Mouse (Mus musculus) limb, embryonic 10.5 days (tissue): ENCODE results near the gene Tnks1bp1. TPM values are rescaled to one million over a fixed set of nuclear protein-coding genes. Genes with fewer than 3 reads are reported as not detected.

Source experiments
- DNase-seq: peaks from one replicate; pipeline ENCODE4 v3.0.0-alpha.2; 2017; ENCODE audit warnings: low spot score
- H3K27ac ChIP-seq: fragments of 300-500 bp; sonication (generic); 2 replicates; pipeline ENCODE4 v1.5.1; 2016; ENCODE audit warnings: mild to moderate bottlenecking
- H3K27me3 ChIP-seq: fragments of 300-500 bp; sonication (generic); 2 replicates; pipeline ENCODE4 v1.6.1; 2016; ENCODE audit warnings: low read depth, mild to moderate bottlenecking; ENCODE audit not compliant: poor library complexity, severe bottlenecking
- H3K36me3 ChIP-seq: fragments of 300-500 bp; sonication (generic); 2 replicates; pipeline ENCODE4 v1.6.1; 2016; ENCODE audit warnings: mild to moderate bottlenecking, moderate library complexity
- H3K4me1 ChIP-seq: fragments of 300-500 bp; sonication (generic); 2 replicates; pipeline ENCODE4 v1.6.1; 2016
- H3K4me3 ChIP-seq: fragments of 300-500 bp; sonication (generic); 2 replicates; pipeline ENCODE4 v1.5.1; 2016; ENCODE audit warnings: mild to moderate bottlenecking, moderate library complexity
- H3K9me3 ChIP-seq: fragments of 300-500 bp; sonication (generic); replicated peaks from 2 replicates; pipeline ENCODE4 v1.6.1; 2016; ENCODE audit warnings: mild to moderate bottlenecking
- WGBS: fragments of 180-500 bp; shearing (Covaris S2); methylation state at CpG from one replicate; pipeline ENCODE4 v1.1.7; 2016; 5-methylcytosine and 5-hydroxymethylcytosine counted together
- polyA plus RNA-seq: library from polyadenylated mRNA; unstranded; fragments of >200 nt; fragmentation: Nextera tagmentation; extraction: Ambion mirVana; gene quantifications from 2 replicates; pipeline ENCODE4 v1.2.1, GENCODE M21; 2016

Gene Tnks1bp1
- polyA plus RNA-seq: 28.7 and 32.0 TPM in 2 replicates

GRCm38 (mm10) chr2:85047596-85048167, at the start of gene Tnks1bp1:
Gene Tnks1bp1, plus strand, starts transcription at chr2:85048022.
- peak; percentile 93 for DNase-seq
- peaks cover 42% of the 10 kb centered on the region for H3K4me1 ChIP-seq
- peak within 1 kb of the TSS; percentile 83 for H3K4me3 ChIP-seq
- H3K9me3 ChIP-seq: no peaks in the 10 kb centered on the region
- peaks cover 60% of the 10 kb centered on the region for H3K36me3 ChIP-seq
- H3K27ac ChIP-seq: peak within 1 kb of the TSS; percentile 90
- WGBS: 1% methylated on average over 42 of the region's 42 CpGs
- no peaks in the 10 kb centered on the region for H3K27me3 ChIP-seq

DNA sequence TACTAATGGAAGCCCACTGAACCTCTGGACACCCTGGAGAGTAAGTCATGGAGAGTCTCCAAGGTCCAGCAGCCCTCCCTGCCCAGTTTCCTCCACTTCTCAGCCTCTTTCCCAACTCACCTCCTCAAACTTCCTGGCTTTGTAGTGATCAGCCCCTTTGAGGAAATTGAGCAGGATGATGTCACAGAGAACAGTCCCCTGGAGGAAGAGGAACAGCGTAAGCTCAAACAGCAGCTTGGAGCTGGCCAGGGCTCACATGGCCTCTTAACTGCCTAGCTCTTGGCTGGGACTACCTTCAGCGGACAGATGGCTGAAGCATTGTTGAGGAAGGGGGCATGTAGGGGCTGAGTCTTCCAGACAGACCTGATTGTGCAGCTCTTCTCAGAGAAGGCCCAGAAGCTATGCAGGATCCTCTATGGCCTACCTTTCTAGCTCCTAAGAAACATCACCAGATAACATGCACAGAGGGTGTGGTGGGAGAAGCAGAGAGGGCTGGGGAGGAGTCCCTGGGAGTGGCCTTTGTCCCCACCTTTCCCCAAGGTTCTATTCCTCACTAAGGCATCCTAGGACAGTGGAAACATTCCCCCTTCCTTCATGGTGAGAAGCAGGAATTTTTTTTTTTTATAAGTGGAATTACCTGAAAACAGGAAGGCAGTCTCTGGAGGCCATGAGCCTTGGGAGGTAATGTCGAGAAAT, 48.2 kb upstream of the Tnks1bp1 start:
- H3K4me3 ChIP-seq: no peak overlapping the region
- H3K27ac ChIP-seq: no peak overlapping the region
- H3K9me3 ChIP-seq: no peaks in the 10 kb centered on the region
- H3K4me1 ChIP-seq: no peaks in the 10 kb centered on the region
- no peaks in the 10 kb centered on the region for H3K36me3 ChIP-seq
- 84% methylated on average over 3 of the region's 3 CpGs for WGBS
- H3K27me3 ChIP-seq: no peaks in the 10 kb centered on the region
- no peak for DNase-seq

GRCm38 (mm10) chr2:85001497-85001896, 46.3 kb upstream of the Tnks1bp1 start:
- 88% methylated on average over 13 of the region's 13 CpGs for WGBS

GRCm38 (mm10) chr2:85002575-85002974, 45.2 kb upstream of the Tnks1bp1 start:
- H3K4me3 ChIP-seq: no peak overlapping the region
- H3K27ac ChIP-seq: no peak overlapping the region
- no peaks in the 10 kb centered on the region for H3K4me1 ChIP-seq
- 78% methylated on average over 8 of the region's 8 CpGs for WGBS
- no peaks in the 10 kb centered on the region for H3K27me3 ChIP-seq
- DNase-seq: no peak
- no peaks in the 10 kb centered on the region for H3K36me3 ChIP-seq
- H3K9me3 ChIP-seq: no peaks in the 10 kb centered on the region

More at GRCm38 (mm10) chr2:85001497-85001896, 46.3 kb upstream of the Tnks1bp1 start:
- Histone ChIP-seq H3K27ac (no peak overlapping the region), H3K4me3 (no peak overlapping the region), H3K9me3 (no peaks in the 10 kb centered on the region), H3K4me1 (no peaks in the 10 kb centered on the region), H3K36me3 (no peaks in the 10 kb centered on the region), H3K27me3 (no peaks in the 10 kb centered on the region)
- no peak for DNase-seq

- no peaks in the 10 kb centered on the region for H3K4me1 ChIP-seq
- WGBS: 89% methylated on average over 4 of the region's 4 CpGs
- no peak for DNase-seq
- H3K9me3 ChIP-seq: no peaks in the 10 kb centered on the region
- no peak overlapping the region for H3K4me3 ChIP-seq
- H3K27ac ChIP-seq: no peak overlapping the region
- H3K27me3 ChIP-seq: no peaks in the 10 kb centered on the region
- H3K36me3 ChIP-seq: no peaks in the 10 kb centered on the region
These were observed 43.5 kb upstream of the Tnks1bp1 start for GRCm38 (mm10) chr2:85004341-85004740.

DNA sequence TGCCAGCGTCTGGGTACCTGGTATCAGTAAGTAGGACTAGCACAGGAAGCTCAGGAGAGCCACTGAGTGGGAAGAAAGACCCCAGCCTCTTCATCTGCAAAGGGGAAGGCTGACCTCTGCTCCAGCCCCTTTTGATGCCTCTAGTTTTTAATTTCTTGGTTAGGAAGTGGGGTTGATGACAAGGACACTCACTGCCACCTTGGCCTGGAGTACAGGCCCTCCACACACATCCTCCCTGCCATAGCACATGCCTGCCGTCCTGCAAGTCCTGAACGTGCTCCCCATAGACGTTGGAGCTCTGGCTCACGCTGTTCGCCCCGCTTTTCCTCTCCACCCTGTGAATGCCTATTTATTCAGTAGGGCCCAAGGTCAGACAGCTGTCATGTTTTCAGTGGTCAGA, 41.2 kb upstream of the Tnks1bp1 start:
- 88% methylated on average over 7 of the region's 7 CpGs for WGBS
- H3K4me1 ChIP-seq: no peaks in the 10 kb centered on the region
- H3K27me3 ChIP-seq: no peaks in the 10 kb centered on the region
- no peak overlapping the region for H3K4me3 ChIP-seq
- no peak for DNase-seq
- no peak overlapping the region for H3K27ac ChIP-seq
- H3K9me3 ChIP-seq: no peaks in the 10 kb centered on the region
- no peaks in the 10 kb centered on the region for H3K36me3 ChIP-seq

DNA sequence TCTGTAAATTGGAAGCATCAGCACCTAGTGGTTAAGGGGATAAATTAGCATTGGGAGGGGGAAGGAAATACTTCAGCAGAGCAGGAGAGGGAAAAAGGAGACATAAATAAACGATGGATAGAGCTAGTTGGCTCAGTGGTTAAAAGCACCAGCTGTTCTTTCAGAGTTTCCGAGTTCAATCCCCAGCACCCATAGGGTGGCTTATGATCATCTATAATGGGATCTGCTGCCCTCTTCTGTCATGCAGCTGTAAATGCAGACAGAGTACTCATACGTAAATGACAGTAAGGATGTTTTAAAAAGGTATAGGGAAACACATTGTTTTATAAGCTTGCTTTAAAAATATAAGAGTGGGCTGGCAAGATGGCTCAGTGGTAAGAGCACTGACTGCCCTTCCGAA, 40.1 kb upstream of the Tnks1bp1 start:
- WGBS: 34% methylated on average over 4 of the region's 4 CpGs
- DNase-seq: no peak

GRCm38 (mm10) chr2:85009212-85009611, 38.6 kb upstream of the Tnks1bp1 start:
- Histone ChIP-seq H3K27ac (no peak overlapping the region), H3K36me3 (no peaks in the 10 kb centered on the region), H3K27me3 (no peaks in the 10 kb centered on the region), H3K4me1 (no peaks in the 10 kb centered on the region), H3K4me3 (no peak overlapping the region), H3K9me3 (no peaks in the 10 kb centered on the region)
- DNase-seq: no peak
- 46% methylated on average over 2 of the region's 2 CpGs for WGBS

More for the DNA sequence above, 40.1 kb upstream of the Tnks1bp1 start:
- Histone ChIP-seq H3K27me3 (no peaks in the 10 kb centered on the region), H3K27ac (no peak overlapping the region), H3K4me1 (no peaks in the 10 kb centered on the region), H3K9me3 (no peaks in the 10 kb centered on the region), H3K36me3 (no peaks in the 10 kb centered on the region), H3K4me3 (no peak overlapping the region)

DNA sequence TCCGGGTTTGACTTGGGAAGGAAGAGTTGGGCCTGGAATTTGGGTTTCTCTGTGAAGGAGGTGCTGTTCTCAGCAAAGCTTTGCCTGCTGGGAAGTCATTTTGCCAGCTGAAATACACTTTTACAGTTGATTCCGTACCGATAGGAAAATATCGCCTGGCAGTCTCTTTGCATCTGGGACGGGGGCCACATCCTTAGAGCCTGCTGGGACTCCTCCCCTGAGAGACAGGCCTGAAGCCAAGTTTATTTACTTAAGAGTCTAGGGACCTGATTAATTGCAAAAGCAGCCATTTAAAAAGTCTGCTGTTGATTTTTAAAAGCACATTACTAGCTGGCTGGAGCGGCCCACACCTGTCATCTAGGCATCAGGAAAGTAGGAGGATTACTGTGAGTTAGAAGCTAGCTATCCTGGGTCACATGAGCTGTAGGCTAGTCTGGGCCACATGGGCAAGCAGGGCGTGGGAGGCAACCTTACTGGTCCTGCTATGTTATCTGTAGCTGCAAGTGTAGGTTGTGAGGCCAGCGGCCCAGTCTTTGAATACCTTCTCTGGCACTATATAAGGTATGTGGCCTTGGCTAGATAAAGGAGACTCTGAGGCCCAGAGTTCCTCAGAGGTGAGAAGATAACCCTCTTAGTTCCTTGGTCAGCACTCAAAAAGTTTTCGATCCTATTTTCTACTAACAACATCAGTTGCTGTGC, 35.8 kb upstream of the Tnks1bp1 start:
- Histone ChIP-seq H3K36me3 (no peaks in the 10 kb centered on the region), H3K27ac (no peak overlapping the region), H3K27me3 (no peaks in the 10 kb centered on the region), H3K4me1 (peaks cover 5% of the 10 kb centered on the region; the same call in 1 of the 2 replicates), H3K4me3 (no peak overlapping the region), H3K9me3 (no peaks in the 10 kb centered on the region)
- WGBS: 70% methylated on average over 9 of the region's 9 CpGs
- DNase-seq: no peak

DNA sequence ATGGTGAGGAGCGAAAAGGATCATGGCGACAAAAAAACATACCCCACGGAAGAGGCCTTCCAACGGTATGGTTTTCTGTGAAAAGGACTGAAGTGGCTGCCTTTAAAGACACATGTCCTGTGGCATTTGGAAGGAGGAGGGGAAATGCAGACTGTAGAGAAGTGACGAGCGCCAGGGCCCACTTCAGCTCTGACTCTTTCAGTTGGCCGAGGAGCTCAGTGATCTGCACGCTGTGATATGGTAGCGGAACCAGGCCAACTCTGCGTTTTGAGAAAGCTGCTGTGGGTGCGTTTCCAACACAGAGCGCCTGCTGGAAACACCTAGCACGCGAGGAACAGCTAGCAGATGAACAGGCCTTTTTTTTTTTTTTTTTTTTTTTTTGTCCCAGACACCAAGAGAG, 35.1 kb upstream of the Tnks1bp1 start:
- Histone ChIP-seq H3K9me3 (no peaks in the 10 kb centered on the region), H3K27me3 (no peaks in the 10 kb centered on the region), H3K27ac (no peak overlapping the region), H3K36me3 (no peaks in the 10 kb centered on the region), H3K4me3 (no peak overlapping the region), H3K4me1 (peaks cover 5% of the 10 kb centered on the region; the same call in 1 of the 2 replicates)
- 87% methylated on average over 14 of the region's 14 CpGs for WGBS
- no peak for DNase-seq

DNA sequence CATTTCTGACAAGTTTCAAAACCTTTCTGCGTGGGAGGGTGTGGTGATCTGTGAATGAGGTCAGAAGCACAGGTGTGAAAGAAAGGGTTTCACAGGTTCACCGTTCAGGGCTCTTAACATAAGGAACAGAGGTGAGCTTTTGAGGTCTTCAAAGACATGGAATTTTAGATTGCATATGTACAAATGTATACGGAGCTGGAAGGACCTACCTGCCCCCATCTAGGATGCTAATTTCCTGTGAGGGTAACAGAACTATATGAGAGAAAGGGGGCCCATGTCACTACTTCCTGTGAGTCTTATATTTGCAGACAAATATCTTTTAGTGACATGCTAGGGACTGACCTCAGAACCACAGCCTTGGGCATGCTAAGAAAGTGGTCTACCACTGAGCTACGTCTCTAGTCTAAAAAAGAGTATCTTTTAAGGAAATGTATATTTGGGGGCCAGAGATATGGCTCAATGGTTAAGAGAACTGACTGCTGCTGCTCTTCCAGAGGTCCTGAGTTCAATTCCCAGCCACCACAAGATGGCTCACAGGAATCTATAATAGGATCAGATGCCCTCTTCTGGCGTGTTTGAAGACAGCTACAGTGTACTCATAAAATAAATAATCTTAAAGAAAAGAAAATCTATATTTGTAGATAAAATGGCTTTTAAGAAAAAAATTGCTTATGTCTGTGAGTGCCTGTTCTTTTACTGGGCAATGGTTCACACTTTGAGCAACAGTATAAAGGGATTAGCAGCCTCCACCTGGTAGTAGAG, 33.8 kb upstream of the Tnks1bp1 start:
- peaks cover 5% of the 10 kb centered on the region; the same call in 1 of the 2 replicates for H3K4me1 ChIP-seq
- DNase-seq: no peak
- no peaks in the 10 kb centered on the region for H3K9me3 ChIP-seq
- H3K27me3 ChIP-seq: no peaks in the 10 kb centered on the region
- no peaks in the 10 kb centered on the region for H3K36me3 ChIP-seq
- no peak overlapping the region for H3K4me3 ChIP-seq
- 85% methylated on average over 5 of the region's 5 CpGs for WGBS
- no peak overlapping the region for H3K27ac ChIP-seq

DNA sequence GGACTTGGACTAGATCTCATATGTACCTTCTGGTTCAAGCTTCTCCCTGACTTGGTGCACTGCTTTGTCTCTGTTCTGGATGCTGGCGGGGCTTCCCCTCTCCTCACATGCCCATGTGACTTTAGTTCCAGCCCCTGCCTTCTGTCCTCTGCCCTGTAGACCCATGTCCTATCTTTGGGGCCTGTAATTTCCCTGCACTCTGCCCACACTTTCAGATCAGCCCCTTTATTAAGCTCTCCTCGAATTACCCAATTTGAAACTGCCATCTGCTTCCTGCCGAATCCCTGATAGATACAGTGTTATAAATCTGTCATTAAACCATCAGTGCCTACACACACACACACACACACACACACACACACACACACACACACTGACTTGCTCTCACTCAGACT, 33.2 kb upstream of the Tnks1bp1 start:
- H3K36me3 ChIP-seq: no peaks in the 10 kb centered on the region
- H3K4me3 ChIP-seq: no peak overlapping the region
- H3K9me3 ChIP-seq: no peaks in the 10 kb centered on the region
- 38% methylated on average over 3 of the region's 3 CpGs for WGBS
- no peak overlapping the region for H3K27ac ChIP-seq
- no peaks in the 10 kb centered on the region for H3K27me3 ChIP-seq
- no peak for DNase-seq
- peaks cover 5% of the 10 kb centered on the region; the same call in 1 of the 2 replicates for H3K4me1 ChIP-seq
